Mouse (Mus musculus) neural tube, embryonic 14.5 days (tissue): ENCODE results near the gene Caps2. TPM values are rescaled to one million over a fixed set of nuclear protein-coding genes. Genes with fewer than 3 reads are reported as not detected.

Experiments used
- polyA plus RNA-seq: library from polyadenylated mRNA; unstranded; fragments of >200 nt; fragmentation: Nextera tagmentation; extraction: Ambion mirVana; gene quantifications from 2 replicates; pipeline ENCODE4 v1.2.1, GENCODE M21; 2014

Gene Caps2
- polyA plus RNA-seq, 1 experiment from 2014 or later, result 1.0 TPM

Other genes with a start within 250 kb of the Caps2 start
- 36.8 and 37.9 TPM in 2 replicates for gene Krr1, start 191.0 kb upstream of the Caps2 start, polyA plus RNA-seq
- 0.91 and 1.2 TPM in 2 replicates for gene Glipr1, start 161.0 kb upstream of the Caps2 start, polyA plus RNA-seq
- gene Glipr1l1, start 103.4 kb upstream of the Caps2 start, polyA plus RNA-seq, result not detected in 2 replicates
- gene Glipr1l2, start 80.3 kb upstream of the Caps2 start, polyA plus RNA-seq, result not detected in 2 replicates
- 0.31 TPM in 1 of 2 replicates, not detected in the other for gene Glipr1l3, start 3.3 kb upstream of the Caps2 start, polyA plus RNA-seq
- 14.5 and 16.5 TPM in 2 replicates for gene Kcnc2, start 107.5 kb downstream of the Caps2 start, polyA plus RNA-seq